Mouse (Mus musculus) hindlimb bud, embryonic 11.5 days (tissue): ENCODE measurements around the gene Nfia.
A peak's percentile ranks its signal among the peaks of the same experiment; 100 is the strongest.

Experiments used
- DNase-seq: peaks from one replicate; pipeline ENCODE4 v3.0.0-alpha.2; 2012; ENCODE audit warnings: low read depth, low spot score; ENCODE audit errors: extremely low spot score

The Nfia gene

GRCm38 (mm10) chr4:98091368-98091827 is 318.9 kb downstream of the Nfia start:
- no peak for DNase-seq

- no peak for DNase-seq
Observed at GRCm38 (mm10) chr4:98091901-98092472, 319.5 kb downstream of the Nfia start.

DNA sequence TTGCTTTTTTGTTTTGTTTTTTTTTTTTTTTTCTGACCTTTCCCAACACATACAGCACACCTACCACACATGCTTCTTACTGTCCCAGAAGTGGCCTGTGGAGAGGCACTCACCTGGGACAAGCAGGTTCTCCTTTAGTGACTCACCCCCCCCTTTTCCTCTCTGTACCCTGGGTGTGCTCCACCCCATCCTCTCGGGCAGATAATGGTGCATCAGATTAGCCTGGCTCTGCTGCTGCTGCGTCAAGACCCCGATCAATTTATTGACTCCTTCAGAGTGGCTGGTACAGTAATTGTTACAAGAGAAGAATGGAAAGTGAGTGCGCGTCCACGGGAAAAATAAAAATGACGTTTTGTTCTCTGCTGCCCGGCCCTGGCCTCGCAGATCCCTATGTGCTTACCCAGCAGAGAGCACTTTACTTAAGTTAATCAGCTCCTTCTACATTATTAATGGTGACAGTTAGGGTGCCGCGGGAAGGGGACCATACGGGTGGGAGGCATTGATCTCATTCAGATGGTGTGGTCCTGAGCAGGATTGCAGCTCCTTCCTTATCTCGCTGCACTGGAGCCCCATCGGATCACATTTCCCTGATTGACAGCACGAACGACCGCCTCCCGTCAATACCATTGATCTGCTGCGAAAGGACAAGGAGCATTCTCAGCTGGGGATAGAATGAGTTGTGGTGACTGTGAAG is 321.7 kb downstream of the Nfia start:
- no peak for DNase-seq

DNA sequence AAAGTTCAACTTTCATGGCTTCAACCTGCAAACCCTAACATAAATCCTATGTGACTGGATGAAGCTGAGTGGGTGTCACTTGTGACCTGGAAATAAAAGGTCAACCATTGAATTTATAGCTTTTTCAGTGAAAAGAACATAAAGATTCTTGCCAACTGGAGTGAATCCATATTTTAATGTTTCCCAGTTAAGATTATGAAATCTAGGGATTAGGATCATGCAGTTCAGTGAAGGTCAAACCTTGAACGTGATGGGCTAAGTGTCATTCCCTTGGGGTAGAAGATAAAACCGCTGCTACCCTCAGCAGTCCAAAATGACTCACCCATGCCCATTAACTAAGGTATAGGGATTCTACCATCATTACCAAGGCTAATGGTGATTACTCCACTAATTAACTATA is 322.5 kb downstream of the Nfia start:
- DNase-seq: no peak

- no peak for DNase-seq
Observed at GRCm38 (mm10) chr4:98097013-98097566, 324.6 kb downstream of the Nfia start.

DNA sequence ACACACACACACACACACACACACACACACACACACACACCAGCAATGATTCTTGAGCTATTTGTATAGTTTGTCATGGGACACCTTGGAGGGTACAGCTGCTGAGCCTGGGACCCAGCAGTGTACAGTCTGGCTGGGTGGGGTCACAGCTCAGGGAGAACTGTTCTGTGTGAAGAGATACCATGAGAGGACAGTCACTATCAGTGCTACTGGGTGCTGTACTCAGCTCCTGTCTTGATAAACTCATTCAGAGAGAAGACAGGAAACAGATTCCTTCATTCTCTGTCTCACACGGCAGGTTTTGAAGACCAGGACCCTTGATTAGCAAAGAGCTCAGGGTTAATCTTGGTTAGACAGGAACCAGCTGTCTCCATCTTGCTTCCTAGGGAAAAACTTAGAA is 326.1 kb downstream of the Nfia start:
- DNase-seq: no peak

- no peak for DNase-seq
Observed at GRCm38 (mm10) chr4:98099433-98099832, 326.9 kb downstream of the Nfia start.

DNA sequence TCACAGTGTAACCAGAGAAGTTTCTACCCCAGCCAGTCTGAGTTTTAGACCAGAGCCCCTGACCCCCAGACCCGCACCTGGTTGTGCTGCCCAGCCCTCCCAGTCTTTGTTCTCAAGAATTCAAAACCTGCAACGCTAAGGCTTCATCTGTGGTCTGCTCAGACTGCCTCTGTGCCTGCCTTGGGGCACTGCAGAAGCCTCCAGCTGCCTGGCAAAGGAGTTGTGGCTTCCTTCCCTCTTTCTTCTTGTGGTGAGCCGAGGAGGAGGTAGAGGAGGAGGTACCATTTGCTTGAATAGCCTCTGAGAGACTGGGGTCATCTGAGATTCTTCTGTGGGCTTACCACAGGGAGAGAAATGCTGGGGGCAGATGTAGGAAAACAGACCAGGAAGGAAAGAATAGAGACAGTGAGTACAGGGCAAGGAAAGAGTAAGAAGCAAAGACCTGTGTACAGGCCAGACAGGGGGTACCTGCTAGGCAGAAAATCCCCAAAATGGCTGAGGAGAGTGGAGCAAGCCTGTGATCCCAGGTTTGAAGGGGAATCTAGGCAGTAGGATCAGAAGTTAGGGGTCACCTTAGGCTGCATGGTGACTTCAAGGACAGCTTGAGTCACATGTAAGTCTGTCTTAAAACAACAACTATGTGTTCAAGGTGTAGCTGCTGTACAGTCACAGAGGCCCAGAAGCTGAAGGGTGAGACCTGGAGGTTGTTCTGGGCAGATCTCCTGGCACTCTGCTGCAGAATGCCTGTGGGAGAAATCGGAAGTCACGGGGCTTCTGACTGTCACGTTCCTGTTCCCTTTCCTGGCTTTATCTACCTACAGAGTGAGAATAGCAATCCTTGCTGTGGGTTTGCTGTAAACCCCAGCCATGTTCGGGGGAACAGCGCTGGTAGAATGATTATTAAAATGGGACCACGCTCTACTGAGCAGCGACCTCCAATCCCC is 328.9 kb downstream of the Nfia start:
- no peak for DNase-seq

GRCm38 (mm10) chr4:98102625-98103336 is 330.2 kb downstream of the Nfia start:
- DNase-seq: no peak

GRCm38 (mm10) chr4:98103337-98103666 is 330.8 kb downstream of the Nfia start:
- DNase-seq: no peak

DNA sequence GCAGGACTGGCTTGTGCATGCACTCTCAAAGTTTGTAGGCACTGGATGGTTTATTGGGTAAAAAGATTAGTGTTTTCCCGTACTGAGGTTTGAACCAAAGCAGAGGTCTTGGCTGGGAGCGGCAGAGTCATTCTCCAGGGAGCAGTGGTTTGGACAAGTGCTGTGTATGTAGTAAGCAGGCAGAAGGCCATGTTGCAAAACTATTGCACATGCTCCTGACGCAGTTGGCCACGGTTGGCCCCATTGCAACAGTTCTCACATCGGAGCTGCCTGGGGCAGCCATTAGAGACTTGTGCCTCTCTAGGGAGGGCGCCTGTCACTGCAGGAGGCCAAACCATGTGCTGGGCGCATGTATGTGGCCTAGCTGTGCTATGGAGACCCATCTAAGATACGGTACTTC is 331.6 kb downstream of the Nfia start:
- no peak for DNase-seq

- no peak for DNase-seq
Observed at GRCm38 (mm10) chr4:98104911-98105702, 332.6 kb downstream of the Nfia start.

DNA sequence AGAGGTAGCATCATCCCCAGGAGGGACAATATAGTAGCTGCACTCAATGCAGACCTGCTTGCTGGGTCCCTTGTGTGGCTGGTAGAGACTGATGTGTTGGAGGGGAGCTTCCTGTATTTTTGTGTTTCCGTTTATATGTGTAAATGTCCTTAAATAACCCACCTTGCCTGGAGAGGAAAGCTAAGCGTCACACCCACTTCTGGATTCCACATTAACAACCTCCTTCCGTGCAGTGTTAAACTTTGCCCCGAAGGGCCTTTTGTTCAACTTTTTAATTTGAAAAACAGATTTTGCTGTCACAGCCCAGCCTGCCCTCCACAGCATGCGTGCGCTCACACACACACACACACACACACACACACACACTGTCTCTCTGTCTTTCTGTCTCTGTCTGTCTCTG is 333.4 kb downstream of the Nfia start:
- no peak for DNase-seq

- peak; percentile 88 for DNase-seq
Observed at GRCm38 (mm10) chr4:98106445-98107092, 334.0 kb downstream of the Nfia start.

- DNase-seq: no peak
Observed at GRCm38 (mm10) chr4:98107093-98107453, 334.5 kb downstream of the Nfia start.

DNA sequence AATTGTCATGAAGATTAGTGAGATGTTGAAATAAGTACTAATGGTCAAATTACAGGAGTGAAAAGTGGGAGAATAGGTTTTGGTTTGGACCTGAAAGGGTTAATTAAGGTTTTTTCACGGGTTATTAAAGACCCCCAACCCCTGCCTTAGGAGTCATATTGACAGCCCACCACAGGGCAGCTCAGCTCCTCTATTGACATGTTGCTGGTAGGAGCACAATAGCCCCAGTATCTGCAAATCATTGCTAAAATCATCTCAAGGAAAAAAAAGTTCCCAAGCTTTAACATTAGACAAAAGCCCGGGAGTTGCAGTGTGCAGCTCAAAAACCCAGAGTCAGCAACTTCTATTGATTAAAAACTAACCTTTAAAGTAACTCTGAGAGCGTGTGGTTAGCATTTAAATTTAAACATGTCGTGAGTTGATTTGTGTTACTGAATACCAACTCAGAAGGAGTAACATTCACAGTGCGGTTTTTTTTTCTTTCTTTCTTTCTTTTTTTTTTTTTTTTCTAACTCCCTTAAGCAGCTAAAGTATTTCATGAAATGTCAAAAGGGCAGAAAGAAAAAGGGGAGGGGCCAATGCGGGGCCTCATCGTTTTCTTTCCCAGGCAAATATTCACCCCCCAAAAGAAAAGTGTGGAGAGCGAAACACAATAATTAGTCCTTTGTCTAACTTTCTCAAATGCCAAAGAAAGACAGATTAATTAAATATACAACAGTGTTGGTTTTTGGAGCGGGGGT is 335.6 kb downstream of the Nfia start:
- DNase-seq: peak; percentile 56

GRCm38 (mm10) chr4:98108676-98109016 is 336.1 kb downstream of the Nfia start:
- peak; percentile 95 for DNase-seq

GRCm38 (mm10) chr4:98109064-98109463 is 336.5 kb downstream of the Nfia start:
- DNase-seq: peak; percentile 71

DNA sequence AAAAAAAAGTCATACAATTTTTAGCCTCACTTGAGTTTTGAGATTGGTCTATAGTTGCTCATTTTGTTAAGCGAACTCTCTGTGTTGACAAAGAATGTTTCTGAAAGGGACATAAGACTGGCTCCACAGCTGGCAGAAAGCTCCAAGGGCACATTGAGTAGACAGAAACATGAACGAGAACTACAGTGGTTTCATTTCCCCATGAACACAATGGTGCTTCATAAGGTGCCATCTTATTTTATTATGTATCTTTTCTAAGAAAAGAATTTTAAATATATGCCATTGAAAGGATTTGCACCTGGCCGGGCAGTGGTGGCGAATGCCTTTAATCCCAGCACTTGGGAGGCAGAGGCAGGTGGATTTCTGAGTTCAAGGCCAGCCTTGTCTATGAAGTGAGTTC is 337.4 kb downstream of the Nfia start:
- DNase-seq: no peak
